Mouse (Mus musculus) urinary bladder, adult 2 months (tissue): ENCODE results near the gene Slco2b1. TPM values are rescaled to one million over a fixed set of nuclear protein-coding genes. Genes with fewer than 3 reads are reported as not detected.

Source experiments
- DNase-seq: peaks from one replicate; pipeline ENCODE4 v3.0.0; 2022; ENCODE audit warnings: low spot score
- polyA plus RNA-seq: library from polyadenylated mRNA; depleted of rRNA; stranded (reverse); fragments of >200 nt; gene quantifications from 2 replicates; pipeline ENCODE4 v1.2.3, GENCODE M21; 2012

The Slco2b1 gene
- polyA plus RNA-seq, 1 experiment, result 23.3 TPM

- no peak for DNase-seq
Measured at GRCm38 (mm10) chr7:99693387-99693786, 17.8 kb downstream of the Slco2b1 start.

GRCm38 (mm10) chr7:99692396-99692795, 18.7 kb downstream of the Slco2b1 start:
- no peak for DNase-seq

GRCm38 (mm10) chr7:99690819-99691218, 20.3 kb downstream of the Slco2b1 start:
- no peak for DNase-seq

GRCm38 (mm10) chr7:99684086-99684485, 27.1 kb downstream of the Slco2b1 start:
- no peak for DNase-seq

GRCm38 (mm10) chr7:99680771-99681170, 30.4 kb downstream of the Slco2b1 start:
- DNase-seq, result no peak

GRCm38 (mm10) chr7:99674890-99675289, 36.2 kb downstream of the Slco2b1 start:
- DNase-seq, result no peak

- DNase-seq, result no peak
Measured at GRCm38 (mm10) chr7:99674209-99674608, 36.9 kb downstream of the Slco2b1 start.

GRCm38 (mm10) chr7:99673188-99673587, 38.0 kb downstream of the Slco2b1 start:
- DNase-seq, result no peak

- DNase-seq, result no peak
Measured at GRCm38 (mm10) chr7:99671544-99672435, 39.4 kb downstream of the Slco2b1 start.

GRCm38 (mm10) chr7:99670915-99671314, 40.2 kb downstream of the Slco2b1 start:
- no peak for DNase-seq

- no peak for DNase-seq
Measured at GRCm38 (mm10) chr7:99668802-99669201, 42.3 kb downstream of the Slco2b1 start.

- DNase-seq, result no peak
Measured at GRCm38 (mm10) chr7:99667096-99667495, 44.0 kb downstream of the Slco2b1 start.

- DNase-seq, result no peak
Measured at GRCm38 (mm10) chr7:99665731-99666452, 45.2 kb downstream of the Slco2b1 start.

- DNase-seq, result no peak
Measured at GRCm38 (mm10) chr7:99664571-99665485, 46.3 kb downstream of the Slco2b1 start.

- no peak for DNase-seq
Measured at GRCm38 (mm10) chr7:99663507-99664220, 47.5 kb downstream of the Slco2b1 start.

GRCm38 (mm10) chr7:99662311-99662710, 48.8 kb downstream of the Slco2b1 start:
- DNase-seq, result no peak

- DNase-seq, result no peak
Measured at GRCm38 (mm10) chr7:99661571-99662230, 49.4 kb downstream of the Slco2b1 start.

- no peak for DNase-seq
Measured at GRCm38 (mm10) chr7:99661071-99661470, 50.1 kb downstream of the Slco2b1 start.

GRCm38 (mm10) chr7:99659379-99660029, 51.6 kb downstream of the Slco2b1 start:
- peak; percentile 59 for DNase-seq

GRCm38 (mm10) chr7:99654244-99654643, 56.9 kb downstream of the Slco2b1 start:
- DNase-seq, result no peak
